Mouse (Mus musculus) adrenal gland, postnatal 25 days (tissue): ENCODE measurements around the gene Fam120a. TPM values are rescaled to one million over a fixed set of nuclear protein-coding genes. Genes with fewer than 3 reads are reported as not detected.

Experiments used
- DNase-seq: peaks from one replicate; pipeline ENCODE4 v3.0.0; 2021; ENCODE audit warnings: mixed read lengths
- total RNA-seq: library from RNA; stranded (reverse); gene quantifications from 2 replicates; pipeline ENCODE4 v1.2.3, GENCODE M21; 2021

Fam120a gene
- total RNA-seq, 1 experiment from 2014 or later: 189 TPM

- DNase-seq: peak; percentile 52
Observed at GRCm38 (mm10) chr13:48965559-48966525, 2.0 kb downstream of the Fam120a start.

- no peak for DNase-seq
Observed at GRCm38 (mm10) chr13:48964850-48965249, 3.0 kb downstream of the Fam120a start.

- no peak for DNase-seq
Observed at GRCm38 (mm10) chr13:48963111-48963510, 4.7 kb downstream of the Fam120a start.

GRCm38 (mm10) chr13:48962519-48962918 is 5.3 kb downstream of the Fam120a start:
- DNase-seq: no peak

GRCm38 (mm10) chr13:48958608-48959007 is 9.2 kb downstream of the Fam120a start:
- no peak for DNase-seq

- DNase-seq: no peak
Observed at GRCm38 (mm10) chr13:48954825-48955224, 13.0 kb downstream of the Fam120a start.

GRCm38 (mm10) chr13:48950600-48951241 is 17.1 kb downstream of the Fam120a start:
- DNase-seq: no peak

- no peak for DNase-seq
Observed at GRCm38 (mm10) chr13:48948951-48949350, 18.9 kb downstream of the Fam120a start.

GRCm38 (mm10) chr13:48944571-48944970 is 23.2 kb downstream of the Fam120a start:
- no peak for DNase-seq

GRCm38 (mm10) chr13:48942471-48942870 is 25.3 kb downstream of the Fam120a start:
- DNase-seq: peak; percentile 20

GRCm38 (mm10) chr13:48941773-48942172 is 26.0 kb downstream of the Fam120a start:
- DNase-seq: no peak

GRCm38 (mm10) chr13:48934597-48934996 is 33.2 kb downstream of the Fam120a start:
- no peak for DNase-seq

GRCm38 (mm10) chr13:48932692-48933091 is 35.1 kb downstream of the Fam120a start:
- peak; percentile 16 for DNase-seq

GRCm38 (mm10) chr13:48931687-48932086 is 36.1 kb downstream of the Fam120a start:
- no peak for DNase-seq

GRCm38 (mm10) chr13:48931232-48931631 is 36.6 kb downstream of the Fam120a start:
- no peak for DNase-seq

GRCm38 (mm10) chr13:48929535-48930110 is 38.2 kb downstream of the Fam120a start:
- DNase-seq: no peak

GRCm38 (mm10) chr13:48927609-48928008 is 40.2 kb downstream of the Fam120a start:
- no peak for DNase-seq

GRCm38 (mm10) chr13:48922712-48923111 is 45.1 kb downstream of the Fam120a start:
- DNase-seq: no peak

- DNase-seq: no peak
Observed at GRCm38 (mm10) chr13:48921256-48921655, 46.6 kb downstream of the Fam120a start.

- DNase-seq: no peak
Observed at GRCm38 (mm10) chr13:48919756-48920415, 47.9 kb downstream of the Fam120a start.

- DNase-seq: no peak
Observed at GRCm38 (mm10) chr13:48917113-48917599, 50.7 kb downstream of the Fam120a start.

GRCm38 (mm10) chr13:48913680-48914079 is 54.1 kb downstream of the Fam120a start:
- peak; percentile 79 for DNase-seq
